Mouse (Mus musculus) bone marrow, adult 2 months (tissue): Measurements from ENCODE around the gene Maats1.

Experiments used
- CTCF ChIP-seq: fragments of 200-500 bp; IDR thresholded peaks from 2 replicates; pipeline ENCODE4 v1.5.1; 2011; ENCODE audit warnings: low read length, control low read depth; ENCODE audit not compliant: control insufficient read depth, insufficient read depth
- POLR2A ChIP-seq: fragments of 200-500 bp; IDR thresholded peaks from 2 replicates; pipeline ENCODE4 v1.6.1; 2011; ENCODE audit warnings: low read depth, mild to moderate bottlenecking, control low read depth, low read length, borderline replicate concordance; ENCODE audit not compliant: control insufficient read depth

GRCm38 (mm10) chr16:38385184-38385634, 43.3 kb upstream of the Maats1 start:
- TF ChIP-seq CTCF = no peak
- TF ChIP-seq POLR2A = no peak
